Mouse (Mus musculus): Measurements from ENCODE around the gene Cwc22. TPM values are rescaled to one million over a fixed set of nuclear protein-coding genes. Genes with fewer than 3 reads are reported as not detected.

Cwc22 gene
- total RNA-seq, 1 experiment from 2014 or later, result 27.9 TPM

DNA sequence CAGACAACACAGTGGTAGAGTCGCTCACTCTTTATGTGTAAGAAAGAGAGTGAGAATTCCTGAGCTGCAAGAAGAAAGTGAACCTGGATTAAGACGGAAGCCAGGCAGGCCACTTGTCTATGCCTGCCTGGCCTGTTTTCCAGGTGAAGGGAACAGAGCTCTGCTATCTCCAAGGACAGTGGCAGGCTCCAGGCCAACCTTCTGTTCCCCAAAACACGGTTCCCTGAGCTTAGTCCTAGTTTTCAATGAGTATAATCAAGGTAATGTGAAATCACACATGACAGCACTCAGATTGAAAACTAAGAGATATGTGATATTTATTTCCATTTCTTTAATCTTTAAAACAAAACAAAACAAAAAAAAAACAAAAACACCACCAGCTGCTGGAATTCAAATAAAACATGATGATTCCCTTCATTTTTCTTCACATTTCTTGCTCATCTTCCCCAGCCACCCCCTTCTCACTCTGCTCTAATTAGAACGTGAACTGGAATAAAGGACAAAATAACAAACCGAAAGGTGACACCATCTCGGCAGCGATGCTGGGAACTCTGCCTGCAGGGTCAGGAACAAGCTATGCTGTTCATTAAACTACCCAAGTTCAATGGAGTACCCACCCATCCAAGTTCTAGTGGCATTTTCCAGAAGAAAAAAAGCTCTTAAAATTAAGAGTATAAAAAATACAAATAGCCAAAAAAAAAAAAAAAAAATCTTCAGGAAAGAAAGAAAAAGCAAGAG lies 20.8 kb downstream of the Cwc22 start:
- no peak for DNase-seq

DNA sequence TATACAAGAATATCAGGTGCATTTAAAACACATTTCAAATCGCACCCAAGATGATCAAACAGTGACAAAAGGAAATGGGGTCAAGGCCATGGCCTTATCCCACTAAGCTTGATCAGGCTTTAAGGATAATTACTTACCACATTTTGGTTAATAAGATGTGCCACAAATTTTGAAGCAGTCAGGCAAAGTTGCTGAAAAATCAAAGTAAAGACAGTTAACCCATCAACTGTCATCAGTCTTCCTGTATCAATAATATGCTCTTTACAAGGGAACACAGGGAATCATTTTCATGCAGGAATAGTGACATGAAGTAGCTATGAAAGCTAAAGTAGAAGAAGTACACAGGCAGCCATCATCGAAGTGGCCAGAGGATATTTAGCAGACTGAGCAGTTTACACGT lies 22.2 kb downstream of the Cwc22 start:
- no peak for DNase-seq

DNA sequence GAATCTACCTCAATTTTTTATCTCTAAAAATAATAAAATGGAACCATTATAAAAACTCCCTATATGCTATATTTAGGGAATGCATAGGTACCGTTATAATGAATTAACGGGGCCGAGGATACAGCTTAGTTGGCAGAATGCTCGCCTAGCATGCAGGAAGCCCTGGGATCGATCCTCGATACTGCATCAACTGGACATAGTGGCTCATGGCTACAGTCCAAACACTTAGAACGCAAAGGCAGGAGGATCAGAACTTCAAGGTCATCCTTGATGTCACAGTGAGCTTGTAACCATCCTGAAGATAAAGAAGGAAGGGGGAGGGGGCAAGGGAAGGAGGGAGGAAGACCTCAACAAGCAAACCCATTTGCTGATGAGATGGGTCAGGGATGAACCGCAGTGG lies 23.0 kb downstream of the Cwc22 start:
- DNase-seq, result no peak

DNA sequence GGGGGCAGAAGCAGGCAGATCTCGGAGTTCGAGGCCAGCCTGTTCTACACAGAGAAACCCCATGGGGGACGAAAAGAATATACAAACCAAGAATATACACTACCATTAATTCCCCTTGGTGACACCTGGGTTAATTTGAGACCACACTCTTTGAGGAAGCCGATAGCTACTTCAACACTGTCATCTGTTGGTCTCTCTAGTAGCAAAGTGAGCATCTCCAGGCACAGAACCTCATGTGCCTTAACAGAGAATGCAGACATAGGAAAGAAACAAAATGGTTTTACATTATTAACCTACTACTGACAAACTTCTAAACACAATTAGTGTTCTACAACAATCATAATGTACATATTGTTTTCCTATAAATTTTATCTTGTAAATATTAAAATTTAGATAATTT lies 24.9 kb downstream of the Cwc22 start:
- no peak for DNase-seq

DNA sequence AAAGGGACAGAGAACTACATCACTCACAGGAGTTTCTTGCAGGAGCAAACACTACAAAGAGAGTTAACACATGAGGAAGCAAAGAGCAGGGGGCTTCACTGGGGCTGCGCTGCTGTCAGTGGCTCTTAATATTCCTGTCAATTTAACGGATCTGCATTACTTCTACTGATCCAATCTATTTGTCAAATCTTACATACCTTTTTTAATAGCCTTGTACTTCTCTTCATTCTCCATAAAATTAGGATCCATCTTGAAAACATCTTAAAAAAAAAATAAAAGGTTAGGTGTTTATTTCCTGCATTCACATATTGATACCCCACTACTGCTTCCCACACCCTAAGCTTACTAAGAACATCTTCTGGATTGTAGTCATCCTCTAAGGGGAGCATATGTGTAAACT lies 25.6 kb downstream of the Cwc22 start:
- no peak for DNase-seq

DNA sequence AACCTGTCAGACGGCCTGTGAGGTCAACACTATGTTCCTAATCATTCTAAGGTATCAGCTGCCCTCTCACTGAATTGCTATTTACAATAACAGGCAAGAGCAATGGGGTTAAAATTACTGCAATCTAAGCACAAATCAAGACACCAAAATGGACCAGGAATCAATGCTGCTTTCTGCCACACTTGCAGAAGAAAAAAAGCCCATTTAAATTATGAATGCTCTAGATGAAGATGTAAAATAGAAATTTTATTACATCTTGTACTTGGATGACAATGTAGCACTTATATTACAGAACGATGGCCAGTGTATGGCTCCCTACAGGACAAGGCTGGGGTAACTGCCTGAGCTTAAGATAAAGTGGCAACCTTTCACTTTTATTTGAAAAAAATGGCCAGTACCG lies 27.7 kb downstream of the Cwc22 start:
- DNase-seq, result no peak

DNA sequence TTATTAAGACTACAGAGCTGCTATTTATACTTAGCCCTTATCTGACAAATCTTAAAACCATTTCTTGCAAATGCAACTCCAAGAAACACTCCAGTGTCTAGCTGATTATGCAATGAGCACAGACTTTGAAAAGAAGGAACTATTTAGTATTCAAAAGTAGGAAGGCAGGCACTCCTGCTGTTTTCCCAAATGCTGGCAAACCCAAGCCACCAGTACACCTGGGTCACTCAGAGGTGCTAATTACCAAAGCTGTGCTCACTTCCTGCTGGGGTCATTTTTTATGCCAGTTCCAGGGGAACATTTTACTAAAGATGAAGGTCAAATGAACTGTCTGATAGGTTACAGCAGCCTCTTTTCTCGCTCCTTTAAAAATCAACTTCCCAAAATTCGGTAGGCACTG lies 28.2 kb downstream of the Cwc22 start:
- no peak for DNase-seq

DNA sequence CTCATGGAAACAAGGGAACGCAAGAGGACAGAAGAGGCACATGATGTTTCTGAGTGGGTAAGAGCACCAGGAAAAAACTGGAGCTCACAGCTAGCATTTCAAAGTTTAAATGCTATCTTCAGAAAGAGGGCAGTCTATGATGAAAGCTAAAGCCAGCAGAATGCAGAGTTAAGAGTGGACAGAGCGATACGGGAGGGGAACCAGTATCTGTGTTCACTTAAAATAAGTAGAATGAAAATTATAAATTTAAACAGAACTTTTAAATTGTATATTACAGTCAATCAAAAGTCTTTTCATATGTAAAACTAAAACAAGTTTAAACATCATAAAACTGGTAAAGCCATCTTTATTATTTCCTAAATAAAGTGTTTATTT lies 28.8 kb downstream of the Cwc22 start:
- no peak for DNase-seq

DNA sequence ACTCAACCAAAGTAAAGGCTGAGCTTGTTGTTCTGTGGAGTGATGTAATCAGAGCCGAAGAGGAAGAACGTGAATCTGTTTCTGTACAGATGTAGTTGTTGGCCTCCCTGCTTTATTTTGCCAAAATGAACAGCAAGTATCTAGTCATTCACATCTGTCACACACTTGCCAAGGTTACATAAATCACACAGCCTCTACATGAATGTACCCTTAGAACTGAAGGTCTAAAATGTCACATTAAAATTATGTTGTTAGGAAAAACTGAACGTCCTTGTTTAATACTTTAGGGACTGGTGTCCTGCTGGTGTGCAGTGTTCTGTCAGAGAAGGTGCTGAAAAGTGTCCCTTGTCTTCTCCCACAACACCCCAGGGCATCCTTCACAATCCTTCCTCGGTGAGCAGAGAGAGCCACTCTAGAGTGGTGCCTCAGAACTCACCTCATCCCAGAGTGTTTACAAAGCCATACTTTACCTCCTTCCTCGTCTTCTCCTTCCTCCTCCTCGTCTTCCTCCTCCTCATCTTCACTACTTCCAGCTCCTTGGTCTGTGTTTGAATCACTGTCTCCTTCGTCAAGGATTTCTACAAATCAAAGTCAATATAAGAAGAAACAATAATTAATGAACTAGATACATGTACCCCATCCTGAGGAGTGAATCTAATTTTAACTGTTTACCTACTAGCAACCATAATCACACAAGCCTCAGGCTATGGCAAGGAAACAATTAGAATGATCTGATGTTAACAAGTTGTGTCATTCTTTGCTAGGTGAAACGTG lies 29.4 kb downstream of the Cwc22 start:
- DNase-seq, result peak; percentile 32

DNA sequence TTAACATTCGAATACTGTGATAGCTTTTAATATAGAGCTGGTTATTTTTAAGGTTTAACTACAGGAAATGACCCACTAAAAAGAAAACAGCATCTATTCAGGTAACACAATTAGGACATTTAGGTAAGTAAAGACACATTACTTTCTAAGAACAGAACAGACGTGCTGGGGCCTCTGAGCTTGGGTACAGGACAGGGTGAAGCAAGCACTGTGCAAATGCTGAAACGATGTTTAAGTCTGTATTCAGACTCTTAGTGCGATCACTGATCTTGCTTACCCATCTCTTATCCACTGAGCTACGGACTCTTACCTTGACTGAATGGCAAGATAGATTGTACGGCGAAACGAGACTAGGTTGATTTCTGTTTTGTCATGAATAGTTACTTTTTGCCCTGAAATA lies 31.0 kb downstream of the Cwc22 start:
- DNase-seq, result no peak

DNA sequence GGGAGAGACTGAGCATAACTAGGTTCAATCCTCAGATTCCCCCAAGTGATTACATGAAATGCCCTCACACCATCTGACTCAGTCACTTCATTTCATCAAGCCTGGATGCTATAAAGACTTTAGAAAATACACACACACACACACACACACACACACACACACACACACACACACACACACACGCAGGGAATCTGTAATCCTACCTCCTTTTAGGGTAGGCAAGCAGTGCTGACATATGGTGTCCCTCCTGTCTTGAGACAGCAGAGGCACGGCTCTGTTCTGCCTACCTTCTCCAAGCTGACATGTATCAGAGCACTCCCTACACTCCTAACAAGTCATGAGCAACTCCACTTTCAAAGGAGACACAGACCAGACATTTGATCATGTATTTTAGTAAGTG lies 32.5 kb downstream of the Cwc22 start:
- DNase-seq, result no peak

DNA sequence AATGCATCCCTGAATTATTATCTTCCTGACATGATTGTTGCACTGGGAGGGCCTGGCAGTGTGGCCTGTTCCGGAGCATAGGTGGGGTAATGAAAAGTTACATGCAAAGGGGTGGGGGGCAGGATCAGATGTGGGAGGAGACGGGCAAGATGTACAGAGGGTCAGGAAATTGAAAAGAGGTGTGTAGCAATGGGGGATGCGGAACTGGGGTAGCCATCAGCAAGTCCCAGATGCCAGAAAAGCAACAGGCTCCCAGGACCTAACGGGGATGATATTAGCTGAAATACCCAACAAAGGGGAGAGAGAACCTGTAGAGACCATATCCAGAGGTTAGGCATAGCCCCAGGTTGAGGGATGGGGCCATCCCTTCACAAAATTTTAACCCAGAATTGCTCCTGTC lies 34.0 kb downstream of the Cwc22 start:
- no peak for DNase-seq

DNA sequence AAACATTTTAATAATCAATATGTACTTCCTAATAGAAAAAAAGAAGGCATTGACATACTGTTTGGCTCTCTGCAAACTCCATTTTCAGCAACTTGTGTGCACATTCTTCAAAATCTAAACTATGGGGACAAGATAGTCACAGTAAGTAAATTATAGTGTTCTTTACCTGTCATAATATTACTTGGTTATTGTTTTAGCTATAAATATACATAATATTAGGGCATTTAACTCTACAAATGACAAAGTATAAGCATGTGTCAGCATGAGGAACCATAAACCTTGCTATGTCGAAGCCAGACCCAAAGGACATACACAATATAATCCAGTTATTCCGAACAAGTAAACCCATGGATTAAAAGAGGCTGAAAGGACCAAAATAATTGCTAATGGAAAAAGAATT lies 34.7 kb downstream of the Cwc22 start:
- no peak for DNase-seq

DNA sequence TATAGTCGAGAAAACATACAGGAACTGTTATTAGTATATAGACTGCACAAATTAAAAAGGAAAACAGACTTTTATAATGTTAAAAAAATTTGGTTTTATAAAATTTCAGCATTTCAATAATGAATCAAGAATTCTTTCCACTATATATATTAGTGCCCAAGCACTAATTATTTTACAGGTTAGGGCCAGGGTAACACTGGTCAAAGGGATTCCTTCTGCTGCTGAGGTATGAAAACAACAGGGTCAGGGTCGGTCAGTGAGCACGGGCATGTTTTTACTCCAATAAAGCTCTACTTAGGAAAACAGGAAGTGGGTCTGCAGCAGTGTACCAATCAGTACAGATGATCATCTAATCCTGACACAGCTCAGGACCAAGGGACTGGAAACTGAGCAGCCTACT lies 36.0 kb downstream of the Cwc22 start:
- DNase-seq, result no peak

DNA sequence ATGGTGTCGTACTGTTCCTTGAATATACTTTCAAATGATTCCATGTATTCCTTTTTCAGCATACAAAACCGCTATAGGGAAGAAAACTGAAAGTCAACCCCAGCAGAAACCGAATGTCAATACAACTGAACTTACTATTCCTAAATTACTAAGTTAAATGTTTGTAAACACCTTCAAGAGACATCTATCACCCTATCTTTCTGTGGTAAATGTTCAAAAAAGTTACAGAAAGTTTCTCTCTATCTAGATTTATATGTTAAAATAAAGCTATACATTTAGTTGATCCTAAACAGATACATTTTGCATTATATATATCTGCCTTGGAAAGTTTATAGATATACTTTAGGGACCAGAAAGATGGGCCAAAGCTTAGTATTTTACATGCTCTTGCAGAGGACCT lies 39.0 kb downstream of the Cwc22 start:
- DNase-seq, result no peak

DNA sequence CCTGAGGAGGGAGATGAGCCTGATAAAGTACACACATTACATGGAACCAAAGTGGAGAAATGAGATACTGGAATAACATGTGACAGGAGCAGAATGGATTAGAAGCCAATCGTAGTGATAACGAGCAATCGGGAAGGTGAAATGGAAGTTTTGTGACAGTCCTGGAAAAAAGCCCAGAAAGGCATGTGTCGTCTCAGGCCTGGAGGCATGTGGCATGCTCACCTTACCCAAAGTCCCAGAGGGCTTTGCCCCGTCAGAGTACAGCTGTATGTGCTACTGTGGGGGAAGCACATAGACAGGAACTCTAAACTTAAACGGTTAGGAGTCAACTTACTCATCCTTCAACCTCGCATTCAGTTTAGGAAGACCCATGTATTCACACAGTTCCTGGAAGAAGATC lies 41.2 kb downstream of the Cwc22 start:
- no peak for DNase-seq

DNA sequence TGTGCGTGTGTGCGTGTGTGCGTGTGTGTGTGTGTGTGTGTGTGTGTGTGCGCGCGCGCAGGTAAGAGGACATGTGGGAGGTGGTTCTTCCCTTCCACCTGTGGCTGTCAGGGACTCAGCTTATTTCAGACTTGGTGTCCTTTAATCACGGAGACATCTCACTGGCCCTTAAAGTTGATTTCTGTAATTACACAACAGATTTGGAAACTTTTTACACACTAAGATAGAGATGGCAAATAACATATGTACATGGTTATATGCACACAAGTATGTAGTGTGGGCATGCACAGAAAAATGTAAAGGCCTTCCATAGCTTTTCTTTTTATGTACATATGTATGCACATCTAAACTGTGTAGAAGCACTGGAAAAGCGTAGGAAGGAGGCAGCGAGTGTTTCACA lies 41.7 kb downstream of the Cwc22 start:
- no peak for DNase-seq

DNA sequence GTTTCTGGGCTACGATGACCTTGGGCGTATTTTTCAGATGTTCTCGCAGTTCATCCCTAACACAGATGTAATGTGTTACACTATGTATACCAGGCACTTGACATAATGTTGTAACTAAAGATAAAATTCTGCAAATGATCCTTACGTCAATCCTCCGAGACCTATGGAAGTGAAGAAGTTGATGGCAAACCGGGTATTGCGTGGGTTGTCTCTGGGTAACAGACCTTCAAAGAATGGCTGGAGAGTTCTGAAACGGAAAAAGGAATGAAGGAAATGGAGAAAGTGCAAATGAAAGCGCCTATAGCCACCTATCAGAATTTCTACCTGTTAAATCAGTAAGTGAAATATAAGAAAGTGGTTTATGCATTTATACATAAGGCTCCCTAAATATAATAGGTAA lies 42.2 kb downstream of the Cwc22 start:
- no peak for DNase-seq

DNA sequence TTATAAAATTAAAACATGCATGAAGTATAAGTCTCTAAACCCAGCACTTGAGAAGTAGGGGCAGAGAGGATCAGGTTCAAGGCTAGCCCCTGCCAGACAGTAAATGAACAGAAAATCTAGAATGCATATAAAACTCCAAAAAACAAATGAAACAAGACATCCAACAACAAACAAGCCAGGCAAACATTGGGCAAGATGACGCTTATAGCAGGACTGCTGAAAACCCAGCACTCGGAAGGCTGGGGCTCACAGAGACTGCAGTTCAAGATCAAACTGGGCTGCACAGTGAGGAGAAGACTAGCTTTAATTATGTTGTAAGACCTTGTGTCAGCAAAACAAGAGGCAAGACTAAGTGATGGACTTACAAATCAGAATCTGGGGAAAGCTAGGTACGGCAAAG lies 43.1 kb downstream of the Cwc22 start:
- DNase-seq, result no peak

DNA sequence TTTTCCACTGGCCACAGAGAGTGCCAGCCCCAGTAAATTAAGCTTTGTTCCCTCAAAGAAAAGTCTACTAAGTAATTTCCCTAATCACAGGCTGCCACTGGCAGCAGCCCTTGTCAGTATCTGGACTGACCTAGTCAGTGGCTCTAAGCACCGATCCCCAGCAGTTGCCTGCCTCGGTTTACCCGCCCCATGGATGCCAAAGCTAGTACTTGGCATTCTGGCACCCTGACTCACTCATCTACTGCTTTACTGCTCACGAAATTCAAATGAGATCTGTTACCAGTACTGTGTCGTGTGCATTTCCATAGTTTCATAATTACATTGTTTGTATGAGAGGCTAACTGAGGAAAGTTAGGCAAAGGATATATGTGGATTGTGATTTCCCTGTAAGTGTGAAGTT lies 44.9 kb downstream of the Cwc22 start:
- DNase-seq, result no peak

DNA sequence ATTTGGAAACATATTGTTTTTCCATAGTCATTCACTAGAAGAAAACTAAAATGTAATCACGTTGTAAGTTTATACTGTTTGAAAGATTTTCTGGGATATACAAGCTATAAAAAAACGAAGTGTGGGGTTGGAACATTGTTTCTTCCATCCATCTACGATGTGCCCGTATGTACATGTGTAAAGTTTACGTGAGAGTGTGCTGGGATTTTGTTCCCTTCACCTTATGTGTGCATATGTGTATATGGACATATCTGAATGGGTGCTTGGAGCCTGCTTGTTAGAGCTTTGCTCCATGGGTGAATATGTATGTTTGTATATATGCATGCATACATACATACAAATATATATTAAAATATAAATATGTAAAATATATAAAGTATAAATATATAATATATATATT lies 45.4 kb downstream of the Cwc22 start:
- no peak for DNase-seq

DNA sequence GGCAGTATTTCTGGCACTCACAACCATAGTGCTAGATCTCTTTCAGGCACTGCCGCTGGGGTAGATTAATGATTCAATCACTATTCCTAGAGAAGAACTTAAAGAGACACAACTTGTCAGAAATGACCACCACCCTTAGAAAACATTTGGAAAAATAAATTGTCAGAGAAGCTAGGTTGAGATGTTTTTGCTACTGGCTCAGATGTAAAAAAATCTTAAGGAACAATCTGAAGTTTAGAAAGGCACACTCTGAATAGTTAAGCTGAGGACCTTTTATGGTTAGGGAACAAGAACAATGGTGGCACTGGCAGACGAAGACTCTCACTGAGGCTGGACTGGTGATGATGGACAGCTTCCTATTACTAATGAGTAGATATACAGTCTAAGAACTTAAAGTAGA lies 46.1 kb downstream of the Cwc22 start:
- DNase-seq, result no peak

DNA sequence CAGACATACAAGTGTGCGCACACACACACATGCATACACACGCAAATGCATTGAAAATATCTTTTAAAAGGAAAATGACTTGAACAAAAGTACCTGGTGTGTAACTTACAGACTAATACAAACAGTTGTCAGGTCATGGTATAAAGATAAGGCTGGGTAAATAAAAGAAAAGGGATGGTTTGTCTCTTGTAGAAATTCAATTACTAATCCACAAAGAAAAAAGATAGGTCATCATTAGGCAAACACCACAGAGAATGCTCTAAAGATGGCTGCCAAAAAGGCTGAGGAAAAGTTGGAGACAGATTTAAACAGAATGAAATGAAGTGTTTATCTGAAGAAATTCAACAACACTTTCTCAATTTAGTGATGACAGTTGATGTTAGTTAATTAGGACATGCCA lies 47.7 kb downstream of the Cwc22 start:
- DNase-seq, result no peak

DNA sequence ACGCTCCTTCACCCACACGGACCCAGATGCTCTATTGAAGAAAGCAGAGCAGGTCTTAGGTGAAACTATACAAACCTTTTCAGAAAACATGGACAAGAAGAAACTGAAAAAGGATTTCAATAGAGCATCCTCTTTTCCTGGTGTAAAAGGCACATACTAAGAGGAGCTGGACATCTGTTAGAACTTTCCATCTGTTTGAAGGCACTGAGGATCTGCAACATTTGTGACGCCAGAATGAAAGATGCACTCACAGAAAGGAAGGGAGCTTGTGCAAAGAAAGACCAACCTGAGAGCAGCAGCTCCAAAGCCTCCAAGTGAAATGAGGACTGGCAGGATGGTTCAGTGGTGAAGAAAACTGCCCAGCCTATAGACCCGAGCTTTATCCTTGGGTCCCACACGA lies 48.2 kb downstream of the Cwc22 start:
- no peak for DNase-seq

DNA sequence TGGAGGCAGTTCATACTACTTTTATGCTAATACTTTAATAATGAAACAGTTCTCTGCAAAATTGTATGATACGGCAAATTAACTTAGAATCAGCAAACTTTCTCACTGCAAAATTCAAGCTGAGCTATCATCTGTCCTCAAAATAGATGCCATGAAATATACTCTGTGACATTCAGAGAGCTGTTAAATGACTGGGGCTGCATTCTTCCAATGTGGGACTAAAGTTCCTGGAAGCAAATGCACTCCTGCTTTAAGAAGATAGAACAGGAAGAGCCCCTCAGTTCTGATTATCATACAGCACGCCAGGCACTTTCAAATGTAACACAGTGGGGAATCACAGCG lies 48.6 kb downstream of the Cwc22 start:
- DNase-seq, result no peak
